Mouse (Mus musculus) urinary bladder, postnatal 36 days (tissue): ENCODE results near the gene Sept10.

ENCODE experiments used
- DNase-seq, 2 experiments: peaks; one replicate each; pipeline ENCODE4 v3.0.0; 2022; ENCODE audit warnings: low spot score in 2 of 2, mixed read lengths in 1 of 2

The Sept10 gene

GRCm38 (mm10) chr10:59221473-59222270 lies at the start of gene Sept10, which contains the start of gene Sowahc:
Gene Sept10, minus strand, starts transcription at chr10:59221847.
Gene Sowahc, plus strand, starts transcription at chr10:59221953.
- peak; percentile 97 to 98 for DNase-seq

GRCm38 (mm10) chr10:59268754-59269153 lies 47.1 kb upstream of the Sept10 start:
- no peak for DNase-seq

DNA sequence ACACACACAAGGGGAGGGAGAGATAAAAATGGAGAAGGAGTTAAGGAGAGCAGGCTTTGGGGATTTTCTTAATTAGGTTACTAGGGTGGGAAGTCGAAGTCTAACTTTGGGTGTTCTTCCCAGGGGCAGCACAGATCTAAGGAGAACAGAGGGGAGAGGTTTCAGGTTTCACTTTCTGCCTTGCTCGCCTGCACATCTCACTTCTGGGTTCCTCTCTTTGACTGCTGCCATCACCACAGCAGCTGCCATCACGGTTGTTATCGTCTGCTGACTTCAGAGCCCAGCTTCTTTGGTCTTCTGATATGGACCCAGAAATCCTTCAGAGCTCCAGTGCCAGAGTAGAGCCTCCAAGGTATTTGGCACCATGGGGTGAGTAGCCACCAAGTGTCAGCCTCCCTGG lies 46.5 kb upstream of the Sept10 start:
- no peak for DNase-seq

- no peak for DNase-seq
These were observed 45.6 kb upstream of the Sept10 start for GRCm38 (mm10) chr10:59267275-59267674.

GRCm38 (mm10) chr10:59266097-59266496 lies 44.5 kb upstream of the Sept10 start:
- DNase-seq, result peak; percentile 80 to 84

DNA sequence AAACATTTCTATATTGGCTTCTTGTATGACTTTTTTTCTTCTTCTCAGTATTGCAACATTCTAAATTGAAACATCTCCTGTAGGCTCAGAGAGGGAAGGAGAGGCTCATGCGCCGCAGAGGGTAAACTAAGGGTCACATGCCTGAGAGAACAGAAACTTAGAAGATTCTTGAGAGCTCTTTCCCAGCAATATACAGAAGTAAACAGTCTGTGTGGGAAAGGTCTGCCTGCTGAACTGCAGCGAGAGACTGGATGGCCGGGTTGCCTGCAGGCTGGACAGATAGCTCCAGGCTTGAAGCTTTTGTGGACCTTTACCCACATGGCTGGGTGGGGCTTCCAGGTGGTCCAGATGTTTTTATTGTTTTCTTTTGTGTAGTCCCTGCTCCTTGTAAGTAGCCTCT lies 44.0 kb upstream of the Sept10 start:
- DNase-seq, result peak in 1 of 2 experiments; percentile 34

GRCm38 (mm10) chr10:59265067-59265466 lies 43.4 kb upstream of the Sept10 start:
- DNase-seq, result peak in 1 of 2 experiments; percentile 32

GRCm38 (mm10) chr10:59262979-59263378 lies 41.3 kb upstream of the Sept10 start:
- DNase-seq, result no peak

DNA sequence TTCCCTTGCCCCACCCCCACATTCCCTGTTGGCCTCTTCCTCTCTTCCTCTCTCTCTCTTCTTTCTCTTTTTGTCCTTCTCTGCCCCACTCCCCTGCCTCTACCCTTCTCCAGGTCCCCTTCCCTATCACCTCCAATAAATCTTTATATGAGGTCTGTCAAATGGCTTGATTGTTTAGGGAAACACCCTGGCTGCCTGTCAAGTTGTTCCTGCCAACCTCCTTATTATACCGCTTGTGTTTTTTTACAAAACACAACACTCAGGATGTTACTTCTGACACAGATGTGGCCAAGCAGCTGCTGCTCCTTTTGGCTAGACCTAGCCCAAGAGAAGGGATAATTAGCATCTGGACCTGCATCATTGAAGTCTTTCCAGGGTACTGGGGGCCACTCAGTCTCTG lies 40.4 kb upstream of the Sept10 start:
- no peak for DNase-seq

GRCm38 (mm10) chr10:59261603-59262002 lies 40.0 kb upstream of the Sept10 start:
- DNase-seq, result no peak

- no peak for DNase-seq
These were observed 37.9 kb upstream of the Sept10 start for GRCm38 (mm10) chr10:59259572-59259971.

GRCm38 (mm10) chr10:59256533-59256932 lies 34.9 kb upstream of the Sept10 start:
- no peak for DNase-seq

GRCm38 (mm10) chr10:59253541-59254079 lies 32.0 kb upstream of the Sept10 start:
- DNase-seq, result no peak

GRCm38 (mm10) chr10:59252396-59252795 lies 30.7 kb upstream of the Sept10 start:
- no peak for DNase-seq

- no peak for DNase-seq
These were observed 30.3 kb upstream of the Sept10 start for GRCm38 (mm10) chr10:59251980-59252379.

DNA sequence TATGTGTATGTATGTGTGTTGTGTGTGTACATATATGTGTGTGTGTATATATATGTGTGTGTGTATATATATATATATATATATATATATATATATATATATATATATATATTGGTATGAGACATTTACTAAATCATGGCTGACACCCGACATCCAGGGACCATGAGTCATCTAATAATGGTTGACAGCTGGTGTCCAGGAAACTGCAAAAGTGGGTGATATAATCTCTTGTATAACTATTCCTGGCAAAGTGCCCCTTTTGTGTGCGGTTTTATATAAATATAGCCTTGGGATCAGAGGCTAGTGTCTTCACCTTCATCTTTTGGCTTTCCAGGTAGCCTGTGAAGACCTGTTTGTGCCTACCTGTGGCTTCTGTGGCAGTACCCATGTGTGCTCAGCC lies 29.0 kb upstream of the Sept10 start:
- no peak for DNase-seq

GRCm38 (mm10) chr10:59249531-59249930 lies 27.9 kb upstream of the Sept10 start:
- no peak for DNase-seq

- peak; percentile 74 to 85 for DNase-seq
These were observed 19.5 kb upstream of the Sept10 start for GRCm38 (mm10) chr10:59241141-59241541.

DNA sequence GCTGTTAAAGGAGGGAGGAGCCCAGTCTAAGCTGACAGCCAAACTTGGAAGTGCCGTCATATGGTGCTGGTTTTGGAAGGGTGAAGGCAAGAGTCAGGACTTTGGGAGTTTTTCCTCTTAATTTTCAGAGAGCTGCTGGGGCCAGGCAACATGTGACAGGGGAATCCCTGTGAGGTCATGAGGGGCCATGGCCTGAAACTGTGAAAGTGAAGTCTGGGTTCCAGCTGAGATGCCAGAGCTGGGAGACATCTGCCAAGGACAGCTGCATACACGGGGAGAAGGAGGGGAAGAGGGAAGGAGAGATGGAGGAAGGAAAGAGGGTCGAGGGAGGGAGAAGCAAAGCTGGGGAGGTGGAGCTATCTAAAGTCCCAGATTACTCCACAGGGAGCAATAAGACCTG lies 16.1 kb upstream of the Sept10 start:
- DNase-seq, result no peak

DNA sequence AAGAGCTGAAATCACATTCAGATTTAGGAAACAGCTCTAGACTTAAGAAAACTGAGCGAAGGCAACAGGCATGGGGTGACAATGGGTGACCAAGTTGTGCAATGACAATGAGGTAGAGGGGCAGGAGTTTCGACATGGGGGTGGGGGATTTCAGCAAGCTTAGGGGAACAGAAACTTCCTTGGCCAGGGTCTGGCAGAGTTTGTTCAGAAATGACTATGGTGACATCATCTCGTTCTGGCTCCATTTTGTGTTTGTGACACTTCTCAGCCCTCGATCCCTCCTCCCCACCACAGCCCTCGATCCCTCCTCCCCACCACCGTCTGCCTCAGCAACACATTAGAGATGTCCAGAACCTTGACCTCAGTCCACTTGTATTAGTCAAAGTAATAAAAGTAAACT lies 14.8 kb upstream of the Sept10 start:
- DNase-seq, result peak in 1 of 2 experiments; percentile 34

DNA sequence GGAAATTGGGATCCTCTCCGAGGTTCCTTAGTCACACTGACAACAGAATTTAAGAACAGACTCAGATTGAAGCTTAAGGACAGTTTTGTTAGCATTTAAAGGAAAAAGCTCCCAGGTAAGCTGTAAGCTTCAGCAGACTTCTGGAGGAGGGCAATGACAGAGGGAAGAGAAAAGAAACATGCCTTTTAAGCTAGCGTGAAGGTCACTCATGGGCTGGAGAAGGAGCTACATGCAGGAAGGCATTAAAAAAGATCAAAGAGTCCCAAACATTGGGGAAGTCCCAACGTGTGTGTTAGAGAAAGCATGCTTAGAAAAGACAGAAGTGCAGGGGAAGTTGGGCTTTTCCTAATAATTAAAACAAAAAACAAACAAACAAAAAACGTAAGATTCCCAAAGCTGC lies 14.2 kb upstream of the Sept10 start:
- DNase-seq, result no peak

DNA sequence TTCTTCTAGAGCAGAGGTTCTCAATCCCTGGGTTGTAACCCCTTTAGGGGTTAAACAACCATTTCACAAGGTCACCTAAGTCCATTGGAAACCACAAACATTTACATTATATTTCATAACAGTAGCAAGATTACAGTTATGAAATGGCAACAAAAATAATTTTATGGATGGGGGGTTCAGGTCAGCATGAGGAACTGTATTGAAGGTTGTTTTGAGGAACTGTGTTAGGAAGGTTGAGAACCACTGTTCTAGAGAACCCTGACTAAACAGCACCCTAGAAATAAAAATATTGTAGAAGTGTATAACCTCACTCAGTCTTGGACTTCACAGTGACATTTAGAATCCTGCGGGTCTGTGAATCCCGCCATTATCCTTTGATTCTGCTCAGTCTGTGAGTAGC lies 13.6 kb upstream of the Sept10 start:
- DNase-seq, result no peak

DNA sequence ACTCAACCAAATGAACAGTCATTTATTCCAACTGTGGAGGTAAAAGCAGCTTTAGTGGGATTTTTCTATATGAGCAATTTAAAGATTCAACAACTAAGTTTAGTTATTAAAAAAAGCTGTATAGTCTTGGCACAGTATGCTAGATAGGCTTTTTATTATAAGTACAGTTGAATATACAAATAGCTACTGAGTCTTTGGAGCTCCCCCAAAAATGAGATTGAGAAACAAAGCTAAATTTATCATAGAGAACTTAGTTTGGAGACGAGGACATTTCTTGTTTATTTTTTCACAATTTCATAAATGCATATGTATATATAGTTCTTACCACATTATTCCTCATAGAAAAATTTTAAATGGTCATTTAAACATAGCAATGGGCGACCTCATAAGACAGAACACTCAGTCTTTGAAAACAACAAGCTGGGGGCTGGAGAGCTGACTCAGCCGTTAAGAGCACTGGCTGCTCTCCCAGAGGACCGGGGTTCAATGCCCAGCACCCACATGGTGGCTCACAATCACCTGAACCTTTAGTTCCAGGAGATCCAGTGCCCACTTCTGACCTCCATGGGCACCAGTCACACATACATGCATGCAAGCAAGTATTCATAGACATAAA lies 7.7 kb upstream of the Sept10 start:
- no peak for DNase-seq
